Mouse (Mus musculus) bone marrow macrophage, adult 2 months (primary cell): ENCODE data around the gene Fads2.

Experiments used
- CTCF ChIP-seq: IDR thresholded peaks from 2 replicates; pipeline ENCODE4 v1.5.1; 2012; ENCODE audit warnings: low read depth, mild to moderate bottlenecking, low read length, moderate library complexity
- POLR2A ChIP-seq: IDR thresholded peaks from 2 replicates; pipeline ENCODE4 v1.6.1; 2012; ENCODE audit warnings: mild to moderate bottlenecking, low read depth, low read length, borderline replicate concordance

GRCm38 (mm10) chr19:10055783-10056660 is 45.5 kb downstream of the Fads2 start:
- TF ChIP-seq CTCF = no peak
- no peak for TF ChIP-seq POLR2A
